Mouse (Mus musculus) heart, embryonic 16.5 days (tissue): Measurements from ENCODE around the gene Dhrs4. TPM values are rescaled to one million over a fixed set of nuclear protein-coding genes. Genes with fewer than 3 reads are reported as not detected.

Source experiments
- ATAC-seq: fragments of 200-750 bp; cut with Nextera tagmentation; replicated peaks from 2 replicates; pipeline ENCODE4 v1.8.0; 2017; ENCODE audit warnings: moderate number of reproducible peaks; ENCODE audit not compliant: insufficient read depth, low FRiP score; ENCODE audit errors: extremely low read depth
- H3K27ac ChIP-seq: fragments of 300-500 bp; sonication (generic); 2 replicates; pipeline ENCODE4 v1.5.1; 2014; ENCODE audit warnings: mild to moderate bottlenecking, low read length, control low read depth, moderate library complexity
- H3K27me3 ChIP-seq: fragments of 300-500 bp; sonication (generic); 2 replicates; pipeline ENCODE4 v1.6.1; 2014; ENCODE audit warnings: low read length, mixed read lengths; ENCODE audit not compliant: control insufficient read depth, insufficient read depth
- H3K36me3 ChIP-seq: fragments of 300-500 bp; sonication (generic); 2 replicates; pipeline ENCODE4 v1.6.1; 2014; ENCODE audit not compliant: control insufficient read depth, insufficient read depth
- H3K4me1 ChIP-seq: fragments of 300-500 bp; sonication (generic); 2 replicates; pipeline ENCODE4 v1.6.1; 2014; ENCODE audit warnings: low read length, mixed read lengths; ENCODE audit not compliant: control insufficient read depth, insufficient read depth
- H3K4me2 ChIP-seq: fragments of 300-500 bp; sonication (generic); 2 replicates; pipeline ENCODE4 v1.6.1; 2014; ENCODE audit warnings: low read depth, mild to moderate bottlenecking, control low read depth, low read length
- H3K4me3 ChIP-seq: fragments of 300-500 bp; sonication (generic); 2 replicates; pipeline ENCODE4 v1.5.1; 2014; ENCODE audit warnings: mild to moderate bottlenecking, control low read depth, low read length
- H3K9ac ChIP-seq: fragments of 300-500 bp; sonication (generic); 2 replicates; pipeline ENCODE4 v1.6.1; 2014; ENCODE audit warnings: low read length, control low read depth
- H3K9me3 ChIP-seq: fragments of 300-500 bp; sonication (generic); replicated peaks from 2 replicates; pipeline ENCODE4 v1.6.1; 2016; ENCODE audit warnings: low read length; ENCODE audit not compliant: control insufficient read depth
- WGBS: fragments of 180-500 bp; shearing (Covaris S2); extraction: QIAGEN DNeasy Blood & Tissue Kit; methylation state at CpG from one replicate; pipeline ENCODE4 v1.1.7; 2014; 5-methylcytosine and 5-hydroxymethylcytosine counted together
- polyA plus RNA-seq: library from polyadenylated mRNA; unstranded; fragments of >200 nt; fragmentation: Nextera tagmentation; extraction: Ambion mirVana; gene quantifications from 2 replicates; pipeline ENCODE4 v1.2.1, GENCODE M21; 2015

Dhrs4 gene
- polyA plus RNA-seq, 1 experiment from 2014 or later: 67.2 TPM

DNA sequence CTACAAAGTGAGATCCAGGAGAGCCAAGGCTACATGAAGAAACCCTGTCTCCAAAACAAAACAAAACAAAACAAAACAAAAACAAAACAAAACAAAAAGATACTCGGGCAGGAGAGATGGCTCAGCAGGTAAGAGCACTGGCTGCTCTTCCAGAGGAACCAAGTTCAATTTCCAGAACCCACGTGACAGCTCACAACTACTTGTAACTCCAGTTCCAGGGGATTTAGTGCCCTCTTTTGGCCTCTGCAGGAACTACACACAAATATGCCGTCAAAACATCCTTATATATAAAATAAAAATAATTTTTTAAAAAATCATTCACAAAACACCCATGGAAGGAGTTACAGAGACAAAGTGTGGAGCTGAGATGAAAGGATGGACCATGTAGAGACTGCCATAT lies 49.4 kb downstream of the Dhrs4 start:
- no peak overlapping the region for H3K4me3 ChIP-seq
- no peak overlapping the region for H3K9ac ChIP-seq
- no peaks in the 10 kb centered on the region for H3K9me3 ChIP-seq
- no peak overlapping the region for H3K27ac ChIP-seq
- no peak for ATAC-seq
- 0 out of 2 replicates have a peak, but pooled peaks cover 2% of the 10 kb centered on the region for H3K4me1 ChIP-seq
- H3K4me2 ChIP-seq: no peak overlapping the region
- no peaks in the 10 kb centered on the region for H3K36me3 ChIP-seq
- WGBS: 22% methylated on average over 3 of the region's 3 CpGs
- H3K27me3 ChIP-seq: peaks cover 19% of the 10 kb centered on the region

DNA sequence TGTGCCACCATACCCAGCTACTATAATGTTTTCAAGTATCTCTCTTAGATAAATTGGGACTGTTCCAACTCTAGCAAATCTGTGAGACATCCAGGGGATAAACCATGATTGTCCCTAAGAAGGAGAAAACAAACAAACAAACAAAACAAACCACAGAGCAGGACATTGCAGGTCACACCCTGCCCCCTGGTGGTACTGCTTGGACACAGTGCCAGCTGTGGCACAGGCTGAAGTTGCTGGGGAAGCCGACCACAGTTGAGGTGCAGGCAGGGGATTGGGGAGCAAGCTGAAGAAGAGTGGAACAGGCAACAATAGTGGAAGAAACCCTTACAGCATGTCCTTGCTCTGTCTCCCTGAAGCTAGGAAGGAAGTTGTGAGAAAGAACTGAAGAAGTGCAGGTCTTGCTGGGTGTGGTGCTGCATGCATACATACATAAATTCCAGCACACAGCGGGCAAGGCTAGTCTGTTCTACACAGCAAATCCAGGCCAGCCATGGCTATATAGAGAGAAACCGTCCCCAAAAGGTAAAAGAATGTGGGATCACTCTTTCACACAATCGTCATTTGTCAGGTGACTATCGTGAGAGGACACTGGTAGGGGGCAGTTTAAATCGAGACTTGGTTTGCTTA lies 57.7 kb downstream of the Dhrs4 start:
- H3K9ac ChIP-seq: no peak overlapping the region
- WGBS: 45% methylated on average over 6 of the region's 6 CpGs

More for the DNA sequence above, 57.7 kb downstream of the Dhrs4 start:
- Histone ChIP-seq H3K4me1 (peaks cover 4% of the 10 kb centered on the region), H3K9me3 (no peaks in the 10 kb centered on the region), H3K27ac (no peak overlapping the region), H3K4me3 (no peak overlapping the region), H3K27me3 (no peaks in the 10 kb centered on the region), H3K4me2 (no peak overlapping the region), H3K36me3 (no peaks in the 10 kb centered on the region)
- ATAC-seq: no peak

Other genes with a start within 250 kb of the Dhrs4 start
- gene Carmil3, start 11.9 kb downstream of the Dhrs4 start, polyA plus RNA-seq: 1.3 and 1.9 TPM in 2 replicates
- 0.21 and 0.24 TPM in 2 replicates for gene Cpne6, start 31.7 kb downstream of the Dhrs4 start, polyA plus RNA-seq
- gene Nrl, start 46.2 kb downstream of the Dhrs4 start, polyA plus RNA-seq: 0.05 TPM in 1 of 2 replicates, not detected in the other
- 36.8 and 42.8 TPM in 2 replicates for gene Pck2, start 61.5 kb downstream of the Dhrs4 start, polyA plus RNA-seq
- 75.1 and 75.5 TPM in 2 replicates for gene Dcaf11, start 81.2 kb downstream of the Dhrs4 start, polyA plus RNA-seq
- gene A730061H03Rik, start 81.6 kb downstream of the Dhrs4 start, polyA plus RNA-seq: 1.2 and 1.5 TPM in 2 replicates
- 79.4 and 85.6 TPM in 2 replicates for gene Fitm1, start 96.9 kb downstream of the Dhrs4 start, polyA plus RNA-seq
- 223 and 227 TPM in 2 replicates for gene Psme1, start 99.4 kb downstream of the Dhrs4 start, polyA plus RNA-seq
- 24.0 and 26.5 TPM in 2 replicates for gene Emc9, start 106.5 kb downstream of the Dhrs4 start, polyA plus RNA-seq
- gene Psme2, start 112.4 kb downstream of the Dhrs4 start, polyA plus RNA-seq: 207 TPM in 2 replicates
- 15.7 and 18.6 TPM in 2 replicates for gene Rnf31, start 113.0 kb downstream of the Dhrs4 start, polyA plus RNA-seq
- 11.5 and 15.3 TPM in 2 replicates for gene Irf9, start 124.8 kb downstream of the Dhrs4 start, polyA plus RNA-seq
- 4.8 and 7.3 TPM in 2 replicates for gene Rec8, start 139.3 kb downstream of the Dhrs4 start, polyA plus RNA-seq
- 64.8 and 70.8 TPM in 2 replicates for gene Ipo4, start 157.2 kb downstream of the Dhrs4 start, polyA plus RNA-seq
- 0.59 and 0.61 TPM in 2 replicates for gene Gm49378, start 159.1 kb downstream of the Dhrs4 start, polyA plus RNA-seq
- gene Tm9sf1, start 165.0 kb downstream of the Dhrs4 start, polyA plus RNA-seq: 90.8 and 99.0 TPM in 2 replicates
- gene Tssk4, start 171.4 kb downstream of the Dhrs4 start, polyA plus RNA-seq: 0.22 and 0.45 TPM in 2 replicates
- 93.7 and 96.5 TPM in 2 replicates for gene Mdp1, start 181.8 kb downstream of the Dhrs4 start, polyA plus RNA-seq
- 43.0 and 43.9 TPM in 2 replicates for gene Gmpr2, start 193.2 kb downstream of the Dhrs4 start, polyA plus RNA-seq
- gene Nedd8, start 193.4 kb downstream of the Dhrs4 start, polyA plus RNA-seq: 444 and 466 TPM in 2 replicates
- gene Tinf2, start 203.1 kb downstream of the Dhrs4 start, polyA plus RNA-seq: 27.5 and 30.0 TPM in 2 replicates
- 0.45 and 0.57 TPM in 2 replicates for gene Tgm1, start 235.2 kb downstream of the Dhrs4 start, polyA plus RNA-seq
- 22.0 and 25.6 TPM in 2 replicates for gene Rabggta, start 243.5 kb downstream of the Dhrs4 start, polyA plus RNA-seq